Mouse (Mus musculus) adrenal gland, postnatal 36 days (tissue): ENCODE results near the gene Capn15. TPM values are rescaled to one million over a fixed set of nuclear protein-coding genes. Genes with fewer than 3 reads are reported as not detected.

Source experiments
- DNase-seq, 2 experiments: peaks; one replicate each; pipeline ENCODE4 v3.0.0; 2021; ENCODE audit warnings: mixed read lengths in 1 of 2
- total RNA-seq, 2 experiments: library from RNA; stranded (reverse); gene quantifications; 2 replicates each; pipeline ENCODE4 v1.2.3; 2021

Capn15 gene
- total RNA-seq, 2 experiments from 2014 or later: 16.7 to 23.8 TPM

DNA sequence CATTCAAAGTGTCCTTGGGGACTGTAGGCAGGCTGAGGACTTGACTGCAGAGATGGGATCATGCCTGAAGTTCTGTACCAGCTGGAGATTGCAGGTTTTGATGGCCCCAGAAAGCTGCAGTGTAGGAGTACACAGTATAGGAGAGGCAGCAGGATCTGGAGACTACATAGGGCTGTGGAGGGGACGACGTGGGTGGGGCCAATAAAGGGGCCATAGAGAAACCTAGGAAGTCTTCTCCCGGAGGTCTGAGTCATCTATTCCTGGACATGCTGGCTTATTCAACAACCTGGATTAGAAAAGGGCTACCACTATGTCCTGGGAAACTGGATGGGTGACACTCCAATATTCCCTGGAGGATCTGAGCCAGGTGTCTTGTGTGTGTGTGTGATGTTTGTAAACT, 29.9 kb downstream of the Capn15 start:
- no peak for DNase-seq

GRCm38 (mm10) chr17:25954671-25955070, 30.9 kb downstream of the Capn15 start:
- no peak for DNase-seq

GRCm38 (mm10) chr17:25953161-25953560, 32.4 kb downstream of the Capn15 start:
- no peak for DNase-seq

GRCm38 (mm10) chr17:25951803-25952623, 33.6 kb downstream of the Capn15 start, which contains the start of gene A930017K11Rik:
TSS of gene A930017K11Rik (minus strand) at chr17:25952565.
- DNase-seq: peak; percentile 18 to 23

GRCm38 (mm10) chr17:25951225-25951802, 34.3 kb downstream of the Capn15 start:
- no peak for DNase-seq

DNA sequence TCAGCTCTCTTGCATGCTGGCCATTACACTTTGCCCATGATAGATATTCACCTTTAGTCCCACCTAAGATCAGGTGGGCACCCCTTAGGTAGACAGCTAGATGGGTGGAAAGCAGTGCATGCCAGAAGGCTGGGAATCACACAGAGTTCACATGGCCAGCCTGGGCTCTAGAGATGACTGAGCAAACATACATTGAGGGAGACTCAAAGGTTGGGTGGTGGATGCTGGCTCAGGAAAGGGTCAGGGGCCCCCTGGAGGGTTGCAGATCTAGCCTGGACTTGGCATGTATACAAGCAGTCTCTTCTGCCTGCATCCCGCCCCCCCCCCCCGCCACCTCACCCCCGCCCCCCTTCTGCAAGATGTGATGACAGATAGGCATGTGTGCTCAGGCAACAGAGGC, 34.9 kb downstream of the Capn15 start:
- DNase-seq: no peak

DNA sequence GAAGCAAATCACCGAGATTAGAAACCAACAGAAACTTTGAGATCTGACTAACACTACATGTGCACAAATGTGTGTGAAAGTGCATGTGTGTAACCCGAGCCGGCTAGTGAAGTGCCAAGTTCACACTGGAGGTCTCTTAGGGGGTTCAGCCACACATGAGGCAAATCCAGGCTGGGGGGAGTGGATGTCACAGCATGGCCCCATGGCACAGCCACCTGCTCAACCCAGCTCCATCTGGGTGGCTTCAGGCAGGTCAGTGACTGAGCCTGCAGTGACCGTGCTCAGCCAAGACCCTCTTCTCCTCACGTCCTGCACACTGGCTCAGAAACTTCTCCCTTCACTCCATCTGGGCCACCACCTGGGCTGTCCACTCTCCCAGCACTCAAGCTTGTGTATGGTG, 35.6 kb downstream of the Capn15 start:
- no peak for DNase-seq

DNA sequence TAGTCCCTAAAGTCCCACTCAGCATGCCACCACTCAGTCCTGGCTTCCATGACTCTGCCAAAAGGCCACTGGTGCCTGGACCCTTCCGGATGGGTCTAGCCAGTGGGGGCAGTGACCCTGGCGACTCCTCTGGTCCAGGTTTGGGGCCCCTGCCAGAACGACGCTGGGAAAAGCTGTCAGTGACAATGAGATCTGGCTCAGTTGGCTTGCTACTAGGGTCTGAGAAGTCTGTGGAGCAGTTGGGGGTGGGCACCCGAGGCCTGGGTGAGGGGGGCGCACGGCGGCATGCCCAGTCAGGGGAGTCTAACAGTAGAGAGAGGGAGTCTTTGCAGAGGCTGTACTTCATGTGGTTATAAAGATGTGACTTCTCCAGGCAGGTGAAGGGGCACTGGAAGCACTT, 37.5 kb downstream of the Capn15 start:
- DNase-seq: no peak

DNA sequence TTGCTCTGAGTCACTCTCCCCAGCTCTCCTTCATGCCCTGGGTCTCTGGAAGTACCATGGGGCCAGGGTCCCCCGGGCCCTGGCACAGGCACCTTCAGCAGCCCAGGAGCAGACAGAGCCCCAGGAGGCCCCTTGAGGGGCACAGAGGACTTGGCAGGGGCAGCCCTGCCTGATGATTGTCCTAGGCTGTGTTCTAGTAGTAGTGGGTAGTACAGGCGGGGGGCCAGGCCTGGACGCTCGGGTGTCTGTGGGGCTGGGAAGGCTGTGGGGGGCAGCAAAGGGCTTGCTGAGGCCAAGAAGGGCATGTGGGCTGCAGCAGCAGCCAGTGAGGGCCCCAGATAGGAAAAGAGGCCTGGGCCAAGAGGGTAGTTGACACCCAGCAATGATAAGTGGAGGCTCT, 38.0 kb downstream of the Capn15 start:
- no peak for DNase-seq

GRCm38 (mm10) chr17:25946891-25947290, 38.7 kb downstream of the Capn15 start:
- no peak for DNase-seq

- no peak for DNase-seq
Observed at GRCm38 (mm10) chr17:25946349-25946748, 39.2 kb downstream of the Capn15 start.

- DNase-seq: peak; percentile 51 to 67
Observed at GRCm38 (mm10) chr17:25945517-25946155, 40.0 kb downstream of the Capn15 start.

DNA sequence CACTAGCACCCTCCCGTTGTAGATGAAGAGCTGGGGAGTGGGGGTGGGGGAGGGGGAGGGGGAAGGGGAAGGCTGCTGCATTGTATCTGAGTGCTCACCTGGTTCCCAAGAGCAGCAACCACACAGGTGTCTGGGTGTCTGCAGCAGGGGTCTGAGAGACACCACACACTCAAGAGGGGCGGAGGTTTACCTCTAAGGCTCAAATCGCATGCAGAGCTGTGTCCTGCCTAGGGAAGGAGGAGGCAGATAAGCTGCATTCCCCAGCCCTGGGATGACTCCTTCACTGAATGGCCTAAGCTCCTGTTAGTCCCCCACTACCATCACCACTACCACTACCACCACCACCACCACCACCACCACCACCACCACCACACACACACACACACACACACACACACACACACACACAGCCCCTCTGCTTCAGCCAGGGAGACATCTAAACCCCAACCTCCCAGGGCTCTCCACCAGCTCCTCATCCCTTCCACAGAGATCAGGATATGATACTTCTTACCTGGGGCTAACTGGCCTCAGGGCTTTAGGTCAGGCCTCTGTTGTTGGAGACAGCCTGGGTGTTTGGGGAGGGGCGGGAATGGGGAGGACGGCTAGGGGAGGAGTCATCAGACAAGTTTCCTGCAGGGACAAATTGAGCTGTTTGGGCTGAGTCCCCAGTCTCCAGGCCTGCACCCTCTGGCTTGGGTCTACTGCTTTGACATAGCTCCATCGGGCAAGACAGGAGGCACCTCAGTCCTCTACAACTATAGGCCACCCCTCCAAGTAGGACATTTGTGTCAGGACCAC, 41.0 kb downstream of the Capn15 start, which contains the start of the genes Pigq and Nhlrc4:
Gene Pigq, minus strand, starts transcription at position 571 of the 798 bp plus-strand sequence.
Gene Nhlrc4, minus strand, starts transcription at position 596 of the 798 bp plus-strand sequence.
- DNase-seq: no peak

GRCm38 (mm10) chr17:25943769-25944168, 41.8 kb downstream of the Capn15 start:
- no peak for DNase-seq

DNA sequence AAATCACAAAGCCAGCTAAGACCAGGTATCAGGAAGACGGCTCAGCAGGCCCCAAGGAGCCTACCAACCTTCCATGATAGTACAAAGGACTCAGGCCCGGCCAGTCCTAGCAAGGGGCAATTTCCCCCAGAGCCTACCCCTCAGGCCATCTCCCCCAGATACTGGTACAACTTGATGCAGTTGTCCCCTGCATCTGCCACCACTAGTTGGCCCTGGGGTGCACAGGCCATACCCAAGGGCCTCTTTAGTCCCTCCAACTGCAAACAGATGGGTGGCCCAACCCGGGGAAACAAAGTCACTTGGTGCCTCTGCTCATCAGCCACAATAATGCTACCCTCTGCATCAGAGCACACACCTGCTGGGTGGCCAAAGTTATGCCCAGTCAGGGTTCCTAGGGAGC, 42.4 kb downstream of the Capn15 start:
- DNase-seq: no peak

DNA sequence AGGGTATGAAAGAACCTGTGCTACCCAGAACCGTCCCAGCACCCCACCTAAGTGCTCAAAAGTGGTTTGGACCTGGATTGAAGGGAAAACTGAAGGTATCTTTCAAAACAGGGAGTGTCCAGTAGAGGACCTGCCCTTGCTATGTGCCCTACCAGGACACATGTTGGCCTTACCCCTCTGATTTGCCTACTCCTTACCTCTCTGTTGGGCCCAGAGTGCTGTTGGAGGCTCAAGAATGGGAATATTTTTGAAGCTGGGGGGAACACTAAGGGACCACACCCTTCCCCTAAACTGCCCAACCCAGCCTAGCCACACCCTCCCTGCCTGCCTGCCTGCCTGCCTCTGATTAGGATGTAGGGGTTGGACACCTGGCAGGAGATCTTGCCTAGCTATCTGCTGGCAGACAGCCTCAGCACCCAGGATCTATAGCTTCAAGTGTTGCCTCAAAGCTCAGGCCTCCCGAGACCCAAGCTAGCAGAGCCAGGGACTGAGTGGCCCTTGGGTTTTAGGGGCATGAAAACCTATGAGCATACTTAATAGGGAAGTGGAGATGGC, 42.9 kb downstream of the Capn15 start:
- DNase-seq: no peak

DNA sequence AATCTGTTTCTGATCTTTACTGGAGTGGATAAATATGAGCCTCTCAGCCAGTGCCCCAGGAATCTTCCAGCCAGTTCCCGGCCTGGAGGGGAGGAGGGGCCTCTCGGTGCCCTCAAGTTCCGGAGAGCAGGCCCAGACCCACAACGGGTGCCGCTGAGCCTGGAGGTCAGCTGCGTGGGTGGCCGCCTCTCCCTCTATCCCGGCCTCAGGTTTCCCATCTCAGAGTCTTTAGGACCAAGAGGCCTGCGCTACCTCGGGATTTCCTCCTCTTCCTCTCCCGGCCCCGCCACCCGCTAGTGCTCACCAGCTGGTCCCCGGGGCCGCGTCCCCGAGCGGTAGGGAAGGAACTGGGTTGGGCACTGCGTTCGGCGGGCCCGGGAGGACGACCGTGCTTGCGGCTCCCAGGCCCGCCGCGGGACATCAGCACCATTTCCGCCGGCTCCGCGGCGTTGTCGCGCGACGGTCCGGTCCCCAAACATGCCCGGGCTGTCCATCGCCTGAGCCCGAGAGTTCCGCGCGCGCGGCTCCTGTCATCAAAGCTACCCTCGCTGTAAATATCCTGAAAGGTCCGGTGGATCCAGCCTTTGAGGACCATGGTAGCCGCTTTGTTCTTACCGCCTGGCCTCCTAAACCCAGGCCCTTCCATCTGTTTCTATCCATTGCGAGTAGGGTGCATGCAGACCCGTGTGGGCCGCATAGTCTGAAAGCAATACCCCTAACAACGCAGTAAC, 43.9 kb downstream of the Capn15 start:
- DNase-seq: peak; percentile 86 to 89

GRCm38 (mm10) chr17:25934526-25934925, 51.1 kb downstream of the Capn15 start:
- peak in 1 of 2 experiments; percentile 43 for DNase-seq

DNA sequence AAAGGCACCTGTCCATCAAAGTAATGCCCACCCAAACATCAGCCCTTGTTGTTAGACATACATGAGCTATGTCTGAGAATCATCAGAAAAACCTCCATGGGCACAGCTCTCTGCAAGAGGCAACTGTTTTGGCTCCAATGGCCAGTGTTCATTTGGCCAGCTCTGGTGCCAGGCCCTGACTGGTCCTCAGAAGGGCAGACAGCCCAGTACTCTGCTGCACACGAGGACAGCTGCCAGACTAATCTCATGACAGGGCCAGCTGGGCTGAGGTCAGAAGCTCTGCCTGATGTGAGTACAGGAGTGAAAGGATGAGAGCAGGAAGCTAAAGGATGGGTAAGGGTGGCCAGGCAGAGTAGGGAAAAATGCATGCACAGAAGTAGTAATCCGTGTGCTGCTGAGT, 60.2 kb downstream of the Capn15 start:
- DNase-seq: peak; percentile 50 to 56

GRCm38 (mm10) chr17:25922120-25922519, 63.5 kb downstream of the Capn15 start:
- DNase-seq: no peak
